Mouse (Mus musculus) kidney, postnatal 0 days (tissue): ENCODE measurements at regions not wholly inside any gene's neighbourhood (a gene's known extent, or its start where the extent isn't known, plus 50 kb on each side); places are given as distances from the start of the nearest gene placed in this dataset.

Source experiments
- ATAC-seq: fragments of 200-750 bp; cut with Nextera tagmentation; replicated peaks from 2 replicates; pipeline ENCODE4 v1.8.0; 2017; ENCODE audit warnings: low read depth, moderate number of reproducible peaks, moderate TSS enrichment, moderate library complexity; ENCODE audit not compliant: low FRiP score
- DNase-seq: peaks from one replicate; pipeline ENCODE4 v3.0.0-alpha.2; 2016; ENCODE audit warnings: low spot score
- H3K27ac ChIP-seq: fragments of 300-500 bp; sonication (generic); 2 replicates; pipeline ENCODE4 v1.5.1; 2014; ENCODE audit warnings: mild to moderate bottlenecking
- H3K27me3 ChIP-seq: fragments of 300-500 bp; sonication (generic); 2 replicates; pipeline ENCODE4 v1.6.1; 2014; ENCODE audit warnings: low read length, mixed read lengths; ENCODE audit not compliant: insufficient read depth
- H3K36me3 ChIP-seq: fragments of 300-500 bp; sonication (generic); 2 replicates; pipeline ENCODE4 v1.6.1; 2014; ENCODE audit warnings: low read length, mixed read lengths; ENCODE audit not compliant: insufficient read depth
- H3K4me1 ChIP-seq: fragments of 300-500 bp; sonication (generic); replicated peaks from 2 replicates; pipeline ENCODE4 v1.6.1; 2014; ENCODE audit warnings: antibody characterized with exemption, low read length, mixed read lengths; ENCODE audit not compliant: insufficient read depth
- H3K4me2 ChIP-seq: fragments of 300-500 bp; sonication (generic); 2 replicates; pipeline ENCODE4 v1.6.1; 2014; ENCODE audit warnings: mild to moderate bottlenecking, low read length, moderate library complexity, mixed read lengths
- H3K4me3 ChIP-seq: fragments of 300-500 bp; sonication (generic); replicated peaks from 2 replicates; pipeline ENCODE4 v1.5.1; 2014; ENCODE audit warnings: low read depth, low read length
- H3K9ac ChIP-seq: fragments of 300-500 bp; sonication (generic); 2 replicates; pipeline ENCODE4 v1.6.1; 2014; ENCODE audit warnings: low read depth, low read length
- H3K9me3 ChIP-seq: fragments of 300-500 bp; sonication (generic); replicated peaks from 2 replicates; pipeline ENCODE4 v1.6.1; 2016; ENCODE audit warnings: low read length, inconsistent platforms, mixed read lengths
- CTCF ChIP-seq: IDR thresholded peaks from 2 replicates; pipeline ENCODE4 v1.5.1; 2016; ENCODE audit warnings: antibody characterized with exemption, low read depth, mild to moderate bottlenecking, moderate library complexity
- WGBS: fragments of 180-500 bp; shearing (Covaris S2); extraction: QIAGEN DNeasy Blood & Tissue Kit; methylation state at CpG from one replicate; pipeline ENCODE4 v1.1.7; 2014; 5-methylcytosine and 5-hydroxymethylcytosine counted together

DNA sequence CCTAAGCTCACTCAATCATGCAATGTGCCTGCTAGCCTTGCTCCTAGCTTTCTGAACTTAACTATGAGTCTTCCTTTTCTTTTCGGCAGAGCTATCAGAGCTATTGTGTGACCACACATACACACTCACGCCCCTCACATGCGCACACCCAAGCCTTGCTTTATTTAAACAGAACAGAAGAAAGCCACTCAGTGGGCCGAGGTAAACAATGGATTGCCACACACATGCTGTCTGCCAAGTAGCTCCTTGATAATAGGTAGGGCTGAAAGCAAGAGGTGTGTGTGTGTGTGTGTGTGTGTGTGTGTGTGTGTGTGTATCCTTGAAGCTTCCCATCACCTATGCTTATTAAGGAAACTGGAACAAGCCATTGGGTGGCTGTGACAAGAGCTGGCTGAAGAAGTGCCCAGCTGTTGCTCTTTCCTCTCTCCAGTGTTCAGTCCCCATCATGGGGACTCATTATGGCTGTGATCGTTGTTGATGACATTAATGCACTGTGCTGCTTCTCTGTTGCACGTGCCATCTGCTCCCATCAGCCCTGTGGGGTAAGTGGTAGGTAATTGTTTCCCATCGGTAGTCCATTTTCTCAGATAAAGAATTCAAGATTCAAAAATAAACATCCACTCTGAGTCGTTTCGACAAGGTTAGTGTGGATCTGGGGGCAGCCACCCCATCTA lies 201.3 kb upstream of the H2al1a start:
- TF ChIP-seq CTCF, result no peak
- no peak overlapping the region for H3K27ac ChIP-seq
- H3K9me3 ChIP-seq, result no peaks in the 10 kb centered on the region
- H3K4me3 ChIP-seq, result no peak overlapping the region
- H3K4me2 ChIP-seq, result no peak overlapping the region
- no peaks in the 10 kb centered on the region for H3K36me3 ChIP-seq
- H3K4me1 ChIP-seq, result no peaks in the 10 kb centered on the region
- H3K9ac ChIP-seq, result no peak overlapping the region
- no peak for DNase-seq
- H3K27me3 ChIP-seq, result no peaks in the 10 kb centered on the region
- 76% methylated on average over 9 of the region's 9 CpGs for WGBS
- no peak for ATAC-seq

DNA sequence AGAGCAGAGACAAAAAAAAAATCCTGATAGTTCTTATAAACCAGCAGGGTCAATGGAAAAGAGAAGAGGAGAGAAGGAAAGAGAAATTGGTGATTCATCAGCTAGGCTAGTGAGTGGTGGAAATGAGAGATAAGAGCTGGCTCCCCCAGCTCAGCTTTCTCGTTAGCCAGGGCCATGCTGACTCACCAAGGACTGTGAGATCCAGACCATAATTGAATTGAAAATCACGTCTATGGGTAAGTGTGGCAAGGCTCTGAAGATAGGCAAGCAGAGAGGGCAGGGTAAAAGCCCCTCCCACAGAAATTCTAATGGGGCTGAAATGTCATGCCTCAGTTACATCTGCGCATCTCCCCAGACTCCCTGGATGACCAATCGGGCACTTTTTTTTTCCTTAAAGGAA lies 200.7 kb upstream of the H2al1a start:
- 32% methylated on average over 4 of the region's 4 CpGs for WGBS
- no peak for ATAC-seq

DNA sequence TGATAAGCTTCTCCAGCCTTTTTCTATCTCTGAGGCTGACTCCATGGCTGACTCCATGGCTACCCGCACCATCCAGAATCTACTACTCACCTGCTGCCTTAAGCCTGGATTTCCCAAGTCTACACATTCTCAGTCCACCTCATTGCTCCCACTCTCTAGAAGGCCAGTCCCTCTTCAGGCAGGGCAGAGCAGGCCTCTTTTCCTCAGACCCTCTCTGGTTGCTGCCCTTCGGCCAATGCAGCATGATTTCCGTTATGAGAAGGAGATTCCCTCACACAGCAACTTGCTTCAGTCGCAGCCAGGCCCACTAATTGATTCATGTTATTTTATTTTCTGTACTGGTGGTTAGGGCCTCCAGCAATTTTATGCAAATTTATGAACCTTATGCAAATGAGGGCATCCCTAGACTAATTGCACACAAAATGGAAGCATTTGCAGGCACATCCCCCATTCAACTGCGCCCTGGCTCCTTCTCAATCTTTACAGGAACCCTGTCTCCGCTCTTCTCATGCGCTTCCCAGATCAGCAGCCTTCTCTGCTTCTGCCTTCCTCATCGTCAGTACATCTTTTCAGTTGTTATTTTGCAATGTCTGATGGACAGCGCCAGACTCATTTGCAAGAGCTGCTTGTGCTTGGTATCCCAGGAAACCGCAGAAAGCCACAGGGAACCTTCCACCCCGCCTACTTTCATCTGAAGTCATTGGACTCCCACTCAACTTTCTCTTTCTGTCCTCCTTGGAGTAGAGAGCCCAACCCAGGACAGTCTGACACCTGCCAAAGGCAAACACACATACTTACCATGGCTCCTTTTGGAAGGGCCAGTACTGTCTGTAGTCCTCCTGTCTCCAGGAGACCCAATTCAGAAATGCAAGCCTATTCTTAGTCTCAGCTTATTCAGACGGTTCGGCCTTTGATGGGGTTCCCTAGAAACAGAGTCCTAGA lies 199.6 kb upstream of the H2al1a start:
- H3K9me3 ChIP-seq, result no peaks in the 10 kb centered on the region
- H3K27me3 ChIP-seq, result no peaks in the 10 kb centered on the region
- no peak for TF ChIP-seq CTCF
- 84% methylated on average over 13 of the region's 13 CpGs for WGBS
- no peak overlapping the region for H3K4me3 ChIP-seq
- no peak overlapping the region for H3K9ac ChIP-seq
- ATAC-seq, result no peak
- no peaks in the 10 kb centered on the region for H3K36me3 ChIP-seq
- DNase-seq, result no peak
- H3K4me1 ChIP-seq, result no peaks in the 10 kb centered on the region
- H3K4me2 ChIP-seq, result no peak overlapping the region
- no peak overlapping the region for H3K27ac ChIP-seq

More for the DNA sequence above, 200.7 kb upstream of the H2al1a start:
- Histone ChIP-seq H3K4me3 (no peak overlapping the region), H3K36me3 (no peaks in the 10 kb centered on the region), H3K9ac (no peak overlapping the region), H3K9me3 (no peaks in the 10 kb centered on the region), H3K27ac (no peak overlapping the region), H3K4me2 (no peak overlapping the region), H3K4me1 (no peaks in the 10 kb centered on the region), H3K27me3 (no peaks in the 10 kb centered on the region)
- no peak for DNase-seq
- TF ChIP-seq CTCF, result no peak

DNA sequence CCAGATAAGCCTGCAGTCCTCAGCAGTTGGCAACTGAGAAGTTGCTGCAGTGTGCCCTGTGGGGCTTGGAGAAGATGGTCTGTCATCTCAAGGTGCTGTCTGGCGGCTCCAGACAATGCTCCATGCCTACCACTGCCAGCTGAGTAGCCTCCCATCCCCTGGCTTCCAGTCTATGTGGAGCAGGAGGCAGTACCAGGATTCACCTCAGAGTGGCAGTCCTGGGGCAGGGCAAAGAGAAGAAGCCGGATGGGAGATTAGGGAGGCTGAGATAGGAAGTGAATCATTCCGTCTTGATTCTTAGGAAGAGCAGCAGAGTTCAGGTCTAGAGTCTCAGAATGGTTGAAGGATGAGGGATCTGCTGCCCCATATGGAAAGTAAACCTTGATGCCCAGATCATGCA lies 198.1 kb upstream of the H2al1a start:
- 60% methylated on average over 3 of the region's 3 CpGs for WGBS
- peak; percentile 59 for TF ChIP-seq CTCF
- no peak for ATAC-seq
- Histone ChIP-seq H3K4me3 (no peak overlapping the region), H3K9me3 (no peaks in the 10 kb centered on the region), H3K4me2 (no peak overlapping the region), H3K36me3 (no peaks in the 10 kb centered on the region), H3K27ac (no peak overlapping the region), H3K9ac (no peak overlapping the region), H3K4me1 (no peaks in the 10 kb centered on the region), H3K27me3 (no peaks in the 10 kb centered on the region)
- DNase-seq, result no peak

DNA sequence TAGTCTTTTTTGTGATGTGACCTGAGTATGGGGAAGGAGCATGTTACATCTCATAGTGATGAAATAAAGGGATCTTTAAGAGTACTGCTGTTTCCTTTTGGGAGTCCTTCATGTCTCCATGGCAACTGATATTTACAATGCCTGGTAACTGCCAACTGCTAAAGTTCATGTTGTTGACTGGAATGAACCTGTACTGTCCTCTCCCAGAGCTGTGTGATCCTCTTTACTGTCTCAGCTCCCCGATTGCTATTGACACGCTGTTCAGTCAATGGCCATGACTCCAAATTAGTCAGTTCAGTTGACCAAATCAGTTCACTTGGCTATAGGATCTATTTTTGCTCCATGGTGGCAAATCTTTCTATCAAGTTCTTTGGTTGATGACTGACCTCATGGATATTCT lies 167.8 kb upstream of the H2al1a start:
- Histone ChIP-seq H3K9me3 (no peaks in the 10 kb centered on the region), H3K4me1 (no peaks in the 10 kb centered on the region), H3K4me3 (no peak overlapping the region), H3K36me3 (no peaks in the 10 kb centered on the region), H3K27ac (no peak overlapping the region), H3K27me3 (no peaks in the 10 kb centered on the region), H3K4me2 (no peak overlapping the region), H3K9ac (no peak overlapping the region)
- ATAC-seq (no peak), DNase-seq (no peak)
- no peak for TF ChIP-seq CTCF
- 81% methylated on average over 2 of the region's 2 CpGs for WGBS

DNA sequence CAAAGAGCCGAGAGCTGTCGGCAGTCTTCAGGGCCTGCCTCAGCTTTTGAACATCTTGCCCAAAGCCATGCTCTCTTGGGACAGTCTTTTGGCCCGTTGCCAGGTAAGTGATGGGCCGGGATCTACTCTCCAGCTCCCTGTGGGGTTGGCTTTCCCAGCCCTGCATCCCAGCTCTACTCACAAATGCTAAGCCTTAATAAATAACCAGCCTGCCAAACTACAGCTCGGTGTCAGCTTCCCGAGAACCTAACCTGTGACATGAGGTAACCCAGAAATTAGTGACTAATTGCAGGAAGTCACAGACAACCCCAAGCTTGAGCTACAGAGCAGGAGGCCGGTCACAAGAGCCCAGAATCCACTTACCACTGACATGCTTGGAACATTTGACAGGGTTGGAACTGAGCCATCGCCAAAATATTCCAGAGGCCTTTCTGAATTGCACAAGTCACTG lies 159.1 kb upstream of the H2al1a start:
- no peak overlapping the region for H3K4me2 ChIP-seq

More for the DNA sequence above, 159.1 kb upstream of the H2al1a start:
- Histone ChIP-seq H3K36me3 (no peaks in the 10 kb centered on the region), H3K9me3 (no peaks in the 10 kb centered on the region), H3K4me1 (no peaks in the 10 kb centered on the region), H3K27me3 (no peaks in the 10 kb centered on the region), H3K4me3 (no peak overlapping the region), H3K9ac (no peak overlapping the region), H3K27ac (no peak overlapping the region)
- DNase-seq (peak; percentile 34), ATAC-seq (peak; percentile 59; the same call in 1 of the 2 replicates)
- WGBS, result 36% methylated on average over 8 of the region's 8 CpGs
- no peak for TF ChIP-seq CTCF
